23 mouse cellular contexts compared by ENCODE assay signal in genomic region chr3:23404877-23405276, GRCm38 (mm10).
"Had no signal": no experiment of that assay in that cellular context is flagged by ENCODE, and none has a peak within 500 bp of the region (broad histone marks: within the 10 kb centered on the region; RNA-seq: fewer than 3 reads in every experiment).

No protein-coding gene starts in this region.

- H3K9ac ChIP-seq: heart, embryonic 13.5 days; heart, embryonic 15.5 days; hindbrain, embryonic 13.5 days; hindbrain, embryonic 15.5 days; intestine, embryonic 15.5 days; limb, embryonic 12.5 days; liver, embryonic 13.5 days; liver, embryonic 15.5 days had no signal

- H3K27me3 ChIP-seq: heart, embryonic 13.5 days; heart, embryonic 15.5 days; hindbrain, embryonic 13.5 days; hindbrain, embryonic 15.5 days; intestine, embryonic 15.5 days; liver, embryonic 13.5 days; liver, embryonic 15.5 days had no signal

- H3K36me3 ChIP-seq: heart, embryonic 13.5 days; heart, embryonic 15.5 days; hindbrain, embryonic 13.5 days; hindbrain, embryonic 15.5 days; intestine, embryonic 15.5 days; limb, embryonic 10.5 days; limb, embryonic 12.5 days; liver, embryonic 13.5 days; liver, embryonic 15.5 days had no signal

- H3K27ac ChIP-seq: heart, adult 2 months; heart, embryonic 13.5 days; heart, embryonic 15.5 days; hindbrain, embryonic 13.5 days; hindbrain, embryonic 15.5 days; hindbrain, postnatal 0 days; intestine, embryonic 15.5 days; layer of hippocampus, adult 2 months; left cerebral cortex, adult 2 months; limb, embryonic 10.5 days; limb, embryonic 12.5 days; liver, embryonic 13.5 days; liver, embryonic 15.5 days had no signal

- DNase-seq: gastrocnemius, postnatal 14 days; gastrocnemius, postnatal 36 days; heart, adult 2 months; heart, postnatal 14 days; heart, postnatal 36 days; kidney, adult 18-20 months; kidney, adult 8-10 months; kidney, postnatal 10 days; kidney, postnatal 25 days; kidney, postnatal 4 days; liver; liver, embryonic 13.5 days had no signal

- H3K4me1 ChIP-seq: heart, embryonic 13.5 days; heart, embryonic 15.5 days; hindbrain, embryonic 13.5 days; hindbrain, embryonic 15.5 days; intestine, embryonic 15.5 days; liver, embryonic 13.5 days; liver, embryonic 15.5 days had no signal

- H3K4me3 ChIP-seq: heart, adult 2 months; heart, embryonic 13.5 days; heart, embryonic 15.5 days; hindbrain, embryonic 13.5 days; hindbrain, embryonic 15.5 days; intestine, embryonic 15.5 days; layer of hippocampus, adult 2 months; left cerebral cortex, adult 2 months; limb, embryonic 10.5 days; limb, embryonic 12.5 days; liver, embryonic 13.5 days; liver, embryonic 15.5 days had no signal

- H3K9me3 ChIP-seq: heart, embryonic 13.5 days; heart, embryonic 15.5 days; hindbrain, embryonic 13.5 days; hindbrain, embryonic 15.5 days; intestine, embryonic 15.5 days; limb, embryonic 10.5 days; limb, embryonic 12.5 days; liver, embryonic 13.5 days had no signal
